Mouse (Mus musculus) embryonic facial prominence, embryonic 11.5 days (tissue): ENCODE results near the gene Vmn1r172. TPM values are rescaled to one million over a fixed set of nuclear protein-coding genes. Genes with fewer than 3 reads are reported as not detected.
"Not testable (repeated sequence)": the region's sequence is repeated elsewhere in the genome, so short reads cannot be mapped to it uniquely, and the experiment has no call there.

Source experiments
- ATAC-seq: fragments of 200-750 bp; cut with Nextera tagmentation; replicated peaks from 2 replicates; pipeline ENCODE4 v1.8.0; 2017; ENCODE audit warnings: low read depth; ENCODE audit not compliant: insufficient number of reproducible peaks, low FRiP score, low TSS enrichment
- DNase-seq: peaks from one replicate; pipeline ENCODE4 v3.0.0-alpha.2; 2015; ENCODE audit warnings: low spot score
- H3K27ac ChIP-seq: fragments of 300-500 bp; sonication (generic); replicated peaks from 2 replicates; pipeline ENCODE4 v1.5.1; 2014; ENCODE audit warnings: mild to moderate bottlenecking, low read depth, low read length, control low read depth
- H3K27me3 ChIP-seq: fragments of 300-500 bp; sonication (generic); 2 replicates; pipeline ENCODE4 v1.6.1; 2014; ENCODE audit warnings: mild to moderate bottlenecking, low read length, moderate library complexity, mixed read lengths; ENCODE audit not compliant: control insufficient read depth, insufficient read depth
- H3K36me3 ChIP-seq: fragments of 300-500 bp; sonication (generic); replicated peaks from 2 replicates; pipeline ENCODE4 v1.6.1; 2014; ENCODE audit warnings: low read depth, mild to moderate bottlenecking, low read length, moderate library complexity, mixed read lengths; ENCODE audit not compliant: control insufficient read depth, insufficient read depth
- H3K4me1 ChIP-seq: fragments of 300-500 bp; sonication (generic); 2 replicates; pipeline ENCODE4 v1.6.1; 2014; ENCODE audit warnings: low read length, mixed read lengths; ENCODE audit not compliant: control insufficient read depth, insufficient read depth
- H3K4me2 ChIP-seq: fragments of 300-500 bp; sonication (generic); 2 replicates; pipeline ENCODE4 v1.6.1; 2014; ENCODE audit warnings: low read depth, mild to moderate bottlenecking, control low read depth, low read length, moderate library complexity
- H3K4me3 ChIP-seq: fragments of 300-500 bp; sonication (generic); 2 replicates; pipeline ENCODE4 v1.5.1; 2014; ENCODE audit warnings: low read depth, low read length, control low read depth
- H3K9ac ChIP-seq: fragments of 300-500 bp; sonication (generic); replicated peaks from 2 replicates; pipeline ENCODE4 v1.6.1; 2014; ENCODE audit warnings: mild to moderate bottlenecking, control low read depth, low read length
- H3K9me3 ChIP-seq: fragments of 300-500 bp; sonication (generic); replicated peaks from 2 replicates; pipeline ENCODE4 v1.6.1; 2016; ENCODE audit warnings: mild to moderate bottlenecking, low read length, inconsistent platforms, mixed read lengths; ENCODE audit not compliant: control insufficient read depth
- WGBS: fragments of 180-500 bp; shearing (Covaris S2); extraction: QIAGEN DNeasy Blood & Tissue Kit; methylation state at CpG from one replicate; pipeline ENCODE4 v1.1.7; 2014; 5-methylcytosine and 5-hydroxymethylcytosine counted together
- polyA plus RNA-seq: library from polyadenylated mRNA; unstranded; fragments of >200 nt; fragmentation: Nextera tagmentation; extraction: Ambion mirVana; gene quantifications from 2 replicates; pipeline ENCODE4 v1.2.1, GENCODE M21; 2014

Gene Vmn1r172
- not detected in 2 replicates for polyA plus RNA-seq

DNA sequence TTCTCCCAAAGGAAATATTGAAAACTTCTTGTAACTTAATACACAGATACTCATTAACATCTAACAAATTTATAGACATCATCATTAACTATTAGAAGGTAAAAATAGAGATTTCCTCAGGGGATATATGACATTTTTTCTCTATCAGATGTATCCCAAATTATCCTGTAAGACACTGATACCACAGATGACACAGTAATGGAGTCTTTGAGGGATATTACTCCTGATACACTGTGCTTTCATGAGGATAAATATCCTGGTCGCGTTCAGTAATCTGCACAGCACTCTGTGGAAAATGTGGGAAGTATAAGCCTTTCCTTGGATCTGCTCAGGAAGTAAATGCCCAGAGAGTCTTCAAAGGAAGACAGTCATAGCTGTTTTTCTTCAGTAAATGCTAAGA lies at the start of gene Vmn1r172:
Vmn1r172 (plus strand) TSS at position 301 of the 400 bp plus-strand sequence.
- H3K27ac ChIP-seq: no peak within 1 kb of the TSS
- H3K9ac ChIP-seq: no peak within 1 kb of the TSS
- no peaks in the 10 kb centered on the region for H3K36me3 ChIP-seq
- no peak within 1 kb of the TSS for H3K4me2 ChIP-seq
- no peak within 1 kb of the TSS for H3K4me3 ChIP-seq
- no peaks in the 10 kb centered on the region for H3K27me3 ChIP-seq
- no peaks in the 10 kb centered on the region for H3K9me3 ChIP-seq
- WGBS: 67% methylated on average over 2 of the region's 2 CpGs
- no peaks in the 10 kb centered on the region for H3K4me1 ChIP-seq
- ATAC-seq: no peak
- no peak for DNase-seq

GRCm38 (mm10) chr7:23630422-23630821 lies 27.7 kb upstream of the Vmn1r172 start, which contains the start of gene Vmn1r171:
Gene Vmn1r171 (plus strand): TSS chr7:23630722.
- ATAC-seq (no peak), DNase-seq (no peak)
- Histone ChIP-seq H3K27ac (no peak within 1 kb of the TSS), H3K36me3 (no peaks in the 10 kb centered on the region), H3K4me2 (no peak within 1 kb of the TSS), H3K9me3 (no peaks in the 10 kb centered on the region), H3K4me3 (no peak within 1 kb of the TSS), H3K9ac (no peak within 1 kb of the TSS), H3K27me3 (no peaks in the 10 kb centered on the region), H3K4me1 (no peaks in the 10 kb centered on the region)

GRCm38 (mm10) chr7:23700403-23700802 lies 42.3 kb downstream of the Vmn1r172 start, which contains the start of gene Vmn1r173:
Gene Vmn1r173 (plus strand): TSS chr7:23700703.
- not testable (repeated sequence) for ATAC-seq, H3K4me1 ChIP-seq, H3K4me2 ChIP-seq, DNase-seq, H3K9me3 ChIP-seq, H3K27ac ChIP-seq, H3K27me3 ChIP-seq, H3K9ac ChIP-seq, H3K36me3 ChIP-seq, H3K4me3 ChIP-seq
- WGBS: 57% methylated on average over 1 of the region's 1 CpGs

Other genes starting within 250 kb of the Vmn1r172 start
- not detected in 2 replicates for gene Vmn1r167, start 151.1 kb upstream of the Vmn1r172 start, polyA plus RNA-seq
- not detected in 2 replicates for gene Vmn1r168, start 118.6 kb upstream of the Vmn1r172 start, polyA plus RNA-seq
- not detected in 2 replicates for gene Vmn1r169, start 82.8 kb upstream of the Vmn1r172 start, polyA plus RNA-seq
- gene Vmn1r170, start 52.1 kb upstream of the Vmn1r172 start, polyA plus RNA-seq: not detected in 2 replicates
- gene Vmn1r171, start 27.6 kb upstream of the Vmn1r172 start, polyA plus RNA-seq: not detected in 2 replicates
- not detected in 2 replicates for gene Vmn1r173, start 42.4 kb downstream of the Vmn1r172 start, polyA plus RNA-seq
- gene Vmn1r174, start 94.0 kb downstream of the Vmn1r172 start, polyA plus RNA-seq: not detected in 2 replicates
- gene Vmn1r175, start 152.3 kb downstream of the Vmn1r172 start, polyA plus RNA-seq: not detected in 2 replicates
- gene Vmn1r176, start 179.1 kb downstream of the Vmn1r172 start, polyA plus RNA-seq: not detected in 2 replicates
- gene Vmn1r177, start 208.1 kb downstream of the Vmn1r172 start, polyA plus RNA-seq: not detected in 2 replicates
- gene Vmn1r178, start 233.7 kb downstream of the Vmn1r172 start, polyA plus RNA-seq: not detected in 2 replicates